Mouse (Mus musculus): ENCODE measurements at regions not wholly inside any gene's neighbourhood (a gene's known extent, or its start where the extent isn't known, plus 50 kb on each side); places are given as distances from the start of the nearest gene placed in this dataset.

DNA sequence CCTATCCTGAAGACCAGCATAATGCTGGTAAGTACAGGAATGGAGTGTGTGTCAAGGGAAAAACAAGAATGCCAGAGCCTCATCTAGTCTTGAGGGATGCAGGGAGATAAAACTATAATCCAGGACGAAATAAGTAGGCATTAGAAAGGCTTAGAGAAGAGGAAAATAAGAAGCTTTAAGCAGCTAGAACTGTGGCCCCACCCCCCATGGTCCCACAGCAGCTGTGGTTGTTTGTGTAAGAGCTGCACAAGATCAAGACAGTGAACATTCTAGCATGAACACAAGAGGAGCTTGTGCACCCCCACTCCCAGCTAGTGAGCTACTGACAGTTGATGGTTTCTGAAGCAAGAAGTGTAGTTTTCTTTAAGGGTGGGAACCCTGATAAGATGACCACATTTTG, 315.9 kb downstream of the Tmem135 start:
- WGBS, result 51% methylated on average over 1 of the region's 1 CpGs
- no peak for DNase-seq (ENCODE audit: low read depth, low spot score)

DNA sequence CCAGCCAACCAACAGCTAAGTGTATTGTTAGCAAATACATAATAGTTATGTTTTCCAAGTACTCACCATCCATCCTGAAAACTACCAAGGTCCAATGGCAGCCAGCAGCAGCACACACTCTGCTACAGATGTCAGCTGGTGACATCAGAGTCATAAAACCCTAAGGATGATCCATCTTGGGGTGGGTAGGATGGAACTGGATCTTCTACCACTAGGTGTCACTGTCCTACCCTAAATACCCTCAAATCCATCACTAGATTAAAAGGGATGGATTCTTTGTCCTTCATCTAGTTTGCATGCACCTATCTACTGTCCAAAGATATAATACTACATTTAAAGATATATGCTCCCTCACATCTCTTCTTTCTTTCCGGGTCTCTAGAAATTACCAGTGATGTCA, 317.7 kb downstream of the Tmem135 start:
- WGBS, result 76% methylated on average over 1 of the region's 1 CpGs
- peak; percentile 1 for DNase-seq (ENCODE audit: low read depth, low spot score)

DNA sequence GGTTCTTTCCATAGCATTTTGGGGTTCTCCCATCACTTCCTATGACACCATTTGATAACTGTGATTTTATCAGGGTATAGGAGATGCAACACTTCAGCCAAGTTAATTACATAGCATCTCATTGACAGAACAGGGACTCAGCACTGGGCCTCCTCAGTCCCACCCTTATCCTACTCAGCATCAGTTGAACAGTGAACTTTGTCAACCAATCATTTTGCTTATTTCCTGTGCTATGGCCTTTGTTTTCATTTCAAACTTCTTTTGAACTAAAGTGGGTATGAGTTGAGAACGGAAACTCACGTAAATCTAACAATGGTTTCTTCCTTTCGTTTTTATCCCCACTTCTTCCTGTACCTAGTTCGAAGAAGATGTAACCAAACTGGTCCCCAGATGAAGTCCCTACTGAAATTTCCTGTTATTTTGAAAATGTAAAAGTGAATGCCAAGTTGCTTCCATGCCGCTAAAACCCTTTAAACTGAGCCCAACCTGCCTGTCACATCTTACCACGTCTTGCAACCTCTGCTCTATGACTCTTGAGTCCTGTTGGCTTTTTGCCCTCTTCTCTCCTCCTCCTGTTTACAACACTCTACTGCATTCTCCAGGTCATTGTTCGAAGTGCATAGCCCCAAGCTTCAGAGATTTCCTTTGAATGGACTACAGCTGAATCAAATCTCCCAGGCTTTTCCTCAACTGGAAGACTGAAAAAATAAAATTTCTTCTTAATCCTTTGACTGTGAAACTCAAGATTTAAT, 329.9 kb downstream of the Tmem135 start:
- WGBS, result 66% methylated on average over 7 of the region's 7 CpGs
- DNase-seq (ENCODE audit: low read depth, low spot score), result no peak

DNA sequence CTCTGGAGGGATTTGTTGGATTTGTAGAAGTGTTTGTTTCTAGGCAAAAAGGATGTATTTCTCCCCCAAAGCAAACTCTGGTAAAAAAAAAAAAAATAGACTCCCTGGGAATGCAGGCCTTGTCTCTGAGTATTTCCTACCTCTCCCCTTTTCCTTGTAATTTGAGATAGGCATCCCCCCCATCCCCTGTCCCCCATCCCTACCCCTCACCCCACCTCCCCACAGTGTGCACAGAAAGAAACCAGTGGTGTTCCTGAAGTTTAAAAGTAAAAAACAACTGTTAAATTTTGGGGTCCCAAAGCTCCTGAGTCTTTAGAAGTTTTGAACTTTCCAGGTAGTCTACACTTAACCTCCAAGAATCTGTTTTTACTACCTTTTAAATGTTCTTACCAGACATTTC, 334.0 kb downstream of the Tmem135 start:
- DNase-seq (ENCODE audit: low read depth, low spot score), result no peak

DNA sequence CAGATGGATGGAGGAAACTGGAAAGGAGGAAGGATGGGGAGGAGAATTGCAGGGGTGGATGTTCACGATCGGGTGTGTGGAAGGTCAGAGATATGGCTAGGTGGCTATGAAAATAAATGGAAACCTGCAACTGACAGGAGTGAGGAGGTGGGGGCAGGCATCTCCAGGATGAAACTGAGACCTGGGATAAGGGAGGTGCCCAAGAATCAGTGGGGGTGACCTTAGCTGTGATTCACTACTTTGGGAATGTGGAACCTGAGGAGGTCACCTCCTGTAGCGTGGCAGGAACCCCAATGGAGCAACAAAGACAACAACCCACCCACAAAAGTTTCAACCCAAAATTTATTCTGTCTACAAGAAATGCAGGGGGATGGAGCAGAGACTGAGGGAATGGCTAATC, 339.6 kb downstream of the Tmem135 start:
- DNase-seq (ENCODE audit: low read depth, low spot score), result no peak
- WGBS, result 85% methylated on average over 3 of the region's 3 CpGs

DNA sequence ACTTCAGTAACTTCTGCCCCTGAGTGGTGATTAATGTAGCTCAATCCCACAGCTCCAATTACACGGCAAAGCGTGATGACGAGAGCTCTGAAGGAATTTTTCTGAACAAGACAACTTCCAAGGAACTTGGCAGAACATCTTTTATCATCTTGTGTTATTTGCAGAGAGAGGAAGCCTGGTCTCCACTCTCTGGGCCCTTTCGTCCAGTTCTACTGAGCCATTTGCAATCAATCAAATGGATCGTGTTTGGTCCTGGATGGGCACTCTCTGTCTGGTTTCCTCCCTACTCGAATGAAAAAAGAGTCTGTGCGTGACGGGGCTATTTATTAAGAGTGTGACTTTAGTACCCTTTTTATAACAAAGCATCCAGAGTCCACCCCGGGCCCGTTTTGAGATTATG, 340.4 kb downstream of the Tmem135 start:
- 77% methylated on average over 10 of the region's 10 CpGs for WGBS

DNA sequence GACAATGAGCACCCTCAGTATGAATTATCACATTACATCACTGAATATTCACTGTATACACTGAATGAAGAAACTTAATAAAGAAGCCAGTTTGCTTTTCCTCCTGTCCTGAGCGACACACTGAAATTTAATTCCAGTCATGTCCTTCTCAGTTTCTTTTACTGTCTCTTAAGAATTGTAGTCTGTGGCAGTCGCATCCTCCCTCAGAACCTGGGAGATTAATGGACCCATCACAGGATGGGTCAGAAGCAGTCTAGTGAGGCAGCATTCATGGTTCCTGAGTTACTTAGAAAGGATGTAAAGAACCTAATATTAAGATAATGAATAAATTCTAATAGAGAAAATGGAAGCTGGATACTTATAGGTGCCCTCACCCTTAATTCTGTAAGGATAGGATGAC, 349.5 kb downstream of the Tmem135 start:
- 85% methylated on average over 2 of the region's 2 CpGs for WGBS

More for the DNA sequence above, 340.4 kb downstream of the Tmem135 start:
- no peak for DNase-seq (ENCODE audit: low read depth, low spot score)

DNA sequence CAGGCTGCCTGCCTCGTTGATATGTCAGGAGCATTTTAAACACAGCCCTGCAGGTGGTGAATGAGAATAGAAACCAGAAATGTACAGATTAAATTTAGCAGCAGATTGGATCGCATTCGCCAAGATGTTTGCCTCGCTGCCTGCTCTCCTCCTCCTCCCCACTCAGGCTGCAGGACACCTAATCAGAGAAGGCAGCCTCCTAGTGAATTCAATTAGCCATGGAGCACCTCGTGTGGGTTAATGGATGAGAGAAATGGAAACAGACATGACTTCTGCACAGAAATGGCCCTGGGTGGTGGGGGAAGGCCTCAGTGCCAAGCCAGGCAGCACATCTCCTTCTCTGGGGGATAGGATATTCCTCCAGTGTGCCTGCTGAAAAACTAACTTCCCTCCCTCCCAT, 352.8 kb downstream of the Tmem135 start:
- 64% methylated on average over 5 of the region's 5 CpGs for WGBS
- no peak for DNase-seq (ENCODE audit: low read depth, low spot score)

More for the DNA sequence above, 349.5 kb downstream of the Tmem135 start:
- DNase-seq (ENCODE audit: low read depth, low spot score), result no peak

DNA sequence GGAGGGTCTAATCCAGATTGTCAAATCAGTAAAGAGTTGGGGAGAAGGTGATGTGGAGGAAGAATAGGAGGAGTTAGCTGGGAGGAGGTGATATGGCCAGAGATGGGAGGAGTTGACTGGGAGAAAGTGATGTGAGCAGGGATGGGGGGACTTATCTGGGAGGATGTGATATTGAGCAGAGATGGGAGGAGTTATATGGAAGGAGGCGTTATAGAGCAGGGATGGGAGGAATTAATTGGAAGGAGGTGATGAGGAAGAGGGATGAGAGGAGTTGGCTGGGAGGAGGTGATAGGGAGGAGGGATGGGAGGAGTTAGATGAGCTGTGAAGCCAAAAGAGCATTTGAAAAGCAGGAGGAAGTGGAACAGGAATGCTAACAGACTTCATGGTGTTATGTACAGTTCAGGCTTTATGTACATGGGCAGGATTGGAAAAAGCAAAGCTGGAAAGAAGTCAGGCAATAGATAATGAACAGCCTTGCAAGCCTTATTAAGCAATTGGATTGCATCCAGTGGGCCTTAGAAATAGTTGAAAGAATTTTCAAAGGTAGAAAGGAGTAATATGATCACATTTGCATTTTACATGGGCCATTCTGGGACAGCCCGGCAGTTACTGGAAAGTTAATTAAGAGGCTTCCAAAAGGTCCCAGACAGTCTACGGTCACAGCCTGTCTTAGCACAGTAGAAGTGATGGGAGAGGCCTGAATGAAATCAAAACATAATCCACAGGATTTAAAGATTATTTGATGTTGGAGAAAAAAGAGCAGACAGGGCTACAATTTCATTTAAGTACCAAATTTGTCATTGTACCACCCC, 357.4 kb downstream of the Tmem135 start:
- no peak for DNase-seq (ENCODE audit: low read depth, low spot score)
- WGBS, result 80% methylated on average over 3 of the region's 3 CpGs

DNA sequence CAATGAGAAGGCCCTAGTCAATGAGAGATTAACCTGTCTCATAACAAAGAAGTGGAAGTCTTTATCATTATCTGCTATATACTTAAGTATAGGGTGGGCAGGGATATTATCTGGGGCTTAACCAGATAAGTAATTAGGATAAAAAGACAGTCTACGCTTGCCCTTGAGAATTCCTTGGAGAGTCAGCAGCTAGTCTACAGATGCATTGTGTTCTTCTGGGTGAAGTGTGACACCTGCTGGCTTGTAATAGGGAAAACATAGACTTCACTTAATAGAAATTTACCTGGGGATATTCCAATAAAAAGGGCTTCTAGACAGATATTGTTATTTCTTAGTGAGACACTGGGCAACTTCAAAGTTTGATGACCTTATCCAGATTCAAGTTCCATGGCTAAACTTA, 361.0 kb downstream of the Tmem135 start:
- 59% methylated on average over 1 of the region's 1 CpGs for WGBS
- no peak for DNase-seq (ENCODE audit: low read depth, low spot score)

DNA sequence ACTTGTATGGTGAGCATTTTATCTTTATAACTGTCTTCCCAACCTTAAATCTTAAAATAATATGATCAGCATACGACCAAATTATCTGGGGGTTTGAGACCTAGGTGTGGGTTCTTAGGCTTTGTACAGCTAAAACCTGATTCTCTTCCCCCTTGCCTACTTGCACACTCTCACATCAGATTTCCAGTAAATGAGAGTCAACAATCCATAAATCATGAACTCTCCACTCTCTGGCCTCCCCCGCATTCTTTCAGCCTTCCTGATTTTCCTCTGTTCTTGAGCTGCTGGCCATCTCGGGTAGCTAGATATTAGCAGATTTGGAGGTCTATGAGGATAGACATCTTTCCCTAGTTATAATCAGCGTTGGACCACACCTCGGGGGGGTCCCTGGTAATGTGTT, 362.7 kb downstream of the Tmem135 start:
- no peak for DNase-seq (ENCODE audit: low read depth, low spot score)
- 56% methylated on average over 5 of the region's 5 CpGs for WGBS

DNA sequence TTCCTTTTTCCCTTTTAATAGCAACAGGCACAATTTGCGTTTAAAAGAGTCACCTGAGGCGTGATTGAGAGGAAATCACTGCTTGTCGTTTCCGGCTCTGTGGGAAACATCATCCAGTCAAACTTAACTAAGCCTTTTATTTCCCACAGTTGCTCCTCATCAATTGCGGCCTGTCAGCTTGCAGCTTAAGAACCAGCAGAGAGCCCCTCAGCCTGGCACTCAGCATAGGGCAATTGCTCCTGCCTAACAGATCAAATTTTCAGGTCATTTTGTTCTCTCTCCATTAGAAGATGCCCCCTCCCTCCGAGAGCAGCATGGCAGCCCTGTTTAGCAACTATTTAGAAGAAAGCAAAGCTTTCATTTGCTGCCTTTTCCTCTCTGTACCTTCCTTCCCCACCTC, 363.9 kb downstream of the Tmem135 start:
- DNase-seq (ENCODE audit: low read depth, low spot score), result no peak
- WGBS, result 59% methylated on average over 6 of the region's 6 CpGs

DNA sequence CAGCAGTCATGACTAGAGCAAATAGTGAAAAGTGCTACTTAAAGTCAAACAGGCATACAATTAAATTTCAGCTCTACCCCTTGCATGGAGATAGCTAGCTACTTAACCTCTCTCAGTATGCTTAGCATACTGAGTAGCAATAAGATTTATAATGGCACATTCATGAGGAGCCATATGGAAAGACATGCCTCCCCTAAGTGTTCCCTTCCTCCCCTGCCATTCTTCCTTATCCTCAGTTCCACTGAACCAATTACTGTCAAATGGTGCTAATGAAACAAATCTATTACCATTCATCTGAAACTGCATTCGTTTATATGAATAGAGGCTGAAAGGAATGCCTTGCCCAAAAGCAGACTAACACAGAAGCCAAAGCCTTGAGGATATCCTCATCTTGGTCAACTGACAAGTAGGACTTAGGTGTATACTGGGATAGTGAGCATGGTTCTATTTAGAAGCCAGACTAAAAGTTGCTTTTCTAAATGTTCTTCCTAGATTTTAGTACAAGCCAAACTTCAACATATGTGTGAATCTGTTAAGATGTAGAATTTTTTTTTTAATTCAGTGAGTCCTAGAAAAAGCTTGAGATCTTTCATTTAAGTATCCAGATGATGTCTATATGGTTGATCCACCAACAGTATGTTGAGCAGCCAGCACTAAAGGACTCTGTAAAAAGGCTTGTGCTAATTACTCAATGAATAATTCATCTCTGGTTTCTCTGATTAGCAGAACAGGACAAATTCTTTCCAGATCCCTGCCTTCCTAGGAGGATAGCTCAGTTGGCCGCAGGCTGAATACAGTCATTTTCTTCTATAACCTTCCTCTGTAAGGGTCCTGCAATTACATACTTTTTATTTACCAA, 368.7 kb downstream of the Tmem135 start:
- 79% methylated on average over 2 of the region's 2 CpGs for WGBS
- DNase-seq (ENCODE audit: low read depth, low spot score), result no peak

DNA sequence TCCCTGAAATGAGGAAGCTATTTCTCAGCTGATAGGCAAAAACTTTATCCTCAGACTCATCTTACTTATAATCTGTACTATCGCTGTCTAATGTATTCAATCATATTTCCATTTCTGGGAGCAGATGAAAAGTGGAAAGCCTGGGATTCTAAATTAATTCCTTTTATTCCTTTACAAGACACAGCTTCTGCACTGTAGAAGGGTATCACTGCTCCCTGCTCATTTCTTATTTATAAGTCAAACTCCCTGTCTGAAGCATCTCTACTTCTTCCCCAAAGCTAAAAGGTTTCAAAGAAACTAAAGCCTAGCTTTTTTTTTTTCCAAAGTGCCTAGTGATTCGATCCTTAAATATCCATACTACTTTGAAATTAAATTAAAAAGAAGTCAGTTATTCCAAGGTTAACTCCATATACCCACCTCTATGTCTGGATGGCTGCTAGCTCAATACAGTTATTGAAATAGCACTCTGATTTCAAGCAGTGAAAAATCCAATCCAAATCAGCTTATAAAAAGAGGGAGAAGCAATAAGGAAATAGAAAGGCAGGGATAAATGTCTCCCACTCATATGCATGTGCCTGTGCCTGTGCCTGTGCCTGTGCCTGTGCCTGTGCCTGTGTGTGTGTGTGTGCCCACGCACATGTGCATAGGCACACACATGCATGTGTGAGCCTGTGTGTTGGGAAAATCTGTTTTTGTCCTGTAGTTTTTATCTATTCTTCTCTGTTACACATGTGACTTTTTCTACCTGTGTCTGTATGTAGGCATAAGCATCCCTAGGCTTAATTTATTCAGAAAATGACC, 380.6 kb downstream of the Tmem135 start:
- 86% methylated on average over 3 of the region's 3 CpGs for WGBS
- DNase-seq (ENCODE audit: low read depth, low spot score), result no peak

DNA sequence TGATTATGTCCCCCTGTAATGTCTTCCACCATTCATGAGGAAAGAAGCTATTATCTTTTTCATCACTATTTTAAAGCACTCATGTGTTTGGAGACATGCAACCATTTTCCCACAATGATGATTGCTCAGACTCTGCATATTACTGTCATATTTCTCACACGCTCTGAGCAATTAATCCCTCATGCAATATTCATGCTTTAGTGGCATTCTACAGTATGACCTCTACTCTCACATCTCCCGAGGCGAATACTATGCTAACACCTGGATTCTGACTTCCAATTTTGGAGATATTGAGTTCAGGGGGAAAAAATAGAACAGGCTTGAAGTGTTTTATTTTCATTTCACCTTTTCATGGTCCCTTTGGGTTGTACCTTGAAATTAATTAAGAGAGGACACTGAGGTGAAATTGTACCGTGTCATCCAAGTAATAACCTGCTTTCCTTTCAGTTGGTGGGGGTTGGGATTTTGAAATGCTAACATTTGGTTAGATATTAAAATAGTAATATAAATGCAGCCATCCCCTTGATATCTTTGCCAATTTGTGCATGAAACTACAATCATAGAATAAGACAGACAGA, 405.1 kb downstream of the Tmem135 start:
- no peak for DNase-seq (ENCODE audit: low read depth, low spot score)

DNA sequence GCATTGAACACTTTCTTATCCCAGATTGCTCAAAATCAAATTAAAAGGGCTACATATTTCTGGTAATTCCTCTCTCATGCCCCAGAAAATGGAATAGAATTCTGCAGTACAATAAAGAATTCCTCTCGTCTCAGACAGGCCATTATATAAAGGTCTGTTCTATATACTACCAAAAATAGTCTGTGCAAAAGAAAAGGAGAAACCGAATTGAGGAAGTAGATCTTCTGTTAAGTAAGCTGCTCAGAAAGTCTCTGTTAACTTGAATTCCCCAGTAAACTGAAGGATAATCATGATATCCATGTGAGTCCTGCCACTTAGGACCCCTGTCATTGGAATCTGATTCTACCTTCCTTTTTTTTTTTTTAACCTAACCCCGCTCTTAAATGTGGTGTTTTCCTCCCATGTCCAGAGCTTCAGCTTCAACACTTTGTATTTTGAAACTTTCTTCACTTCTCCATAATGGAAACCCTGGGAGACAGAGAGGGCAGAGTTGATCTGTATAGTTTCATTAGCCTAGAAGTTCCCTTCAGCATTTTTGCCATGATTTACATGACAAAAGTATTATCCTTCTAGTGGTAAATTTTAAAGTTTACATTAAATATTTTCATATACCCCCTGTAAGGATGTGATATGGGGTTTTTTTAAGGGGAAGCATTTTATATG, 406.1 kb downstream of the Tmem135 start:
- 72% methylated on average over 3 of the region's 3 CpGs for WGBS
- DNase-seq (ENCODE audit: low read depth, low spot score), result no peak

More for the DNA sequence above, 405.1 kb downstream of the Tmem135 start:
- WGBS, result 87% methylated on average over 4 of the region's 4 CpGs

- WGBS, result 33% methylated on average over 4 of the region's 4 CpGs
- no peak for DNase-seq (ENCODE audit: low read depth, low spot score)
Observed at GRCm38 (mm10) chr7:88974436-88974835, 429.6 kb downstream of the Tmem135 start.

GRCm38 (mm10) chr7:88960841-88961240, 443.2 kb downstream of the Tmem135 start:
- no peak for DNase-seq (ENCODE audit: low read depth, low spot score)

DNA sequence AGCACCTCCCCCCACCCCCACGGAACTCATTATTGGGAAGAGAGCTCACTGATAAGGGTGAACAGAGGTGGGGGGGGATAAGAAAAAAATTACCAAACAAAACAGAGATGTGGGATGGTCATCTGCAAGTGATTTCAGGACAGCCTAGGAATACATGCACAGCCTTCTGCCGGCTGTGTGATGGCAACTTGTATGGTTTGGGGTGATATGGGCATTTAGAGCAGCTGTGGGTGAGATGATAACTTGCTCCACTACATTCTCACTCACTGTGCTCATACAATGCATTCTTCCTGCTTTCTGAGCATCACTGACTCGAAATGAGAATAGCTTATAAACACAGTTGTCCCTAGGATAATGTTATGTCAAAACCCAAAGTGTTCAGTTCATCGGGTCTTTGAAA, 443.8 kb downstream of the Tmem135 start:
- WGBS, result 65% methylated on average over 4 of the region's 4 CpGs
- no peak for DNase-seq (ENCODE audit: low read depth, low spot score)

Data from large intestine, adult 2 months (tissue).